Mouse (Mus musculus): Measurements from ENCODE around the gene Olfr1402. TPM values are rescaled to one million over a fixed set of nuclear protein-coding genes. Genes with fewer than 3 reads are reported as not detected.

The Olfr1402 gene
- polyA plus RNA-seq (2015; fragmentation: Nextera tagmentation; extraction: Ambion mirVana) = not detected in 2 replicates

DNA sequence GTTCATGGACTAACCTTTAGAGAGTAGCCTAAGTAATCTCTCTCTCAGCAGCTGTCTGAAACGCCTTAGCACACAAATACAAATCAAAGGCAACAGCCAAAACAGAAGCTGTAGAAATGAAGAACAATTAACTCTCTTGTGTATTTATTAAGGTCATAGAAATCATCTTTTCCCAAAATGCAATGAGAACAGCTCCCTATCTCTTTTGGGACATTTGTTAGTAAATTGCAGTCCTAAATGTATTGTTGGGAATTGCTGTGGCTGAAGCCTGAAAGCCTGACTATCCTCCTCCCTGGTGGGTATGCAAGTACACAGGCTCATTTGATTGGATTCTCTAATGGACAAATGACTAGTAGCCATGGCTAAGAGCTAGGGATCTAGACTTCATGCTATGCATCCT lies at the start of gene Olfr1402:
TSS of gene Olfr1402 (minus strand) at position 101 of the 400 bp plus-strand sequence.
- 82% methylated on average over 1 of the region's 1 CpGs for whole genome bisulfite sequencing

DNA sequence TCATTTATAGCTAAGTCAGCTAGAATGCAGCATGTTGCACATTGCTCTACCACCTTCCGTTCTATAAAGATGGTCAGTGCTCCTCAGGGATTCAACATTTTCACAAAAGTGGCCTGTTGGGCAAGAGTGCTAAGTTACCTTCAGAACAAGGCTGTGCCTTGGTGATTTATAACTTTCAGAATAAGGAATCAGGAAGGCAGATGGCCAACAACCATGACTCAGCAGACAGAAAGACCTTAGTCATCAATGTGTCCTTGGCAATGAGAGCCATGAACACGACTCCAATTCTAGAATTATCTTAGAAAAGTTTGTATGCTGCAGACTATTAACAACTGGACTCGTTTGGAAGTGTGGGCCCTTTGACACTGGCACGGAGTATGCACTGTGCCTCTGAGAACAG lies 33.5 kb upstream of the Olfr1402 start:
- no peaks in the 10 kb centered on the region for H3K27me3 ChIP-seq
- no peak overlapping the region for H3K4me2 ChIP-seq (replicated peaks)
- no peak overlapping the region for H3K27ac ChIP-seq
- 88% methylated on average over 4 of the region's 4 CpGs for WGBS
- H3K36me3 ChIP-seq = no peaks in the 10 kb centered on the region
- H3K9me3 ChIP-seq = no peaks in the 10 kb centered on the region
- H3K9ac ChIP-seq (replicated peaks) = no peak overlapping the region
- no peaks in the 10 kb centered on the region for H3K4me1 ChIP-seq (replicated peaks)
- H3K4me3 ChIP-seq (replicated peaks) = no peak overlapping the region
- ATAC-seq = no peak

More for the DNA sequence above, at the start of gene Olfr1402:
- H3K4me2 ChIP-seq (replicated peaks) = no peak within 1 kb of the TSS
- no peak within 1 kb of the TSS for H3K9ac ChIP-seq (replicated peaks)
- H3K36me3 ChIP-seq = no peaks in the 10 kb centered on the region
- no peaks in the 10 kb centered on the region for H3K9me3 ChIP-seq
- H3K27me3 ChIP-seq = no peaks in the 10 kb centered on the region
- H3K4me3 ChIP-seq (replicated peaks) = no peak within 1 kb of the TSS
- H3K4me1 ChIP-seq (replicated peaks) = no peaks in the 10 kb centered on the region
- H3K27ac ChIP-seq = no peak within 1 kb of the TSS
- ATAC-seq = no peak

DNA sequence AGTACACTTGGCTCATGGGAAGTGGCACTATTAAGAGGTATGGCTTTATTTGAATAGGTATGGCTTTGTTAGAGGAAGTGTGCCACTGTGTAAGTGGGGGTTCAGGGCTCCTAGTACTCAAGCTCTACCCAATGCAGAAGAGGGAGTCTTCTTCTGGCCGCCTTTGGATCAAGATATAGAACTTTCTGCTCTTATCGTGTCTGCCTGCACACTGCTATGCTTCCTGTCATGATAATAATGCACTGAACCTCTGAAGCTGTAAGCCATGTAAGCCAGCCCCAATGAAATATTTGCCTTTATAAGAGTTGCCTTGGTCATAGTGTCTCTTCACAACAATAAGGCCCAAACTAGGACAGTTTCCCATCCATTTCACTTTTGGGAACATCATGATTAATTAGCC lies 16.8 kb upstream of the Olfr1402 start:
- Histone ChIP-seq H3K9ac (replicated peaks) (no peak overlapping the region), H3K4me2 (replicated peaks) (no peak overlapping the region), H3K27ac (no peak overlapping the region), H3K9me3 (no peaks in the 10 kb centered on the region), H3K4me1 (replicated peaks) (no peaks in the 10 kb centered on the region), H3K36me3 (no peaks in the 10 kb centered on the region), H3K27me3 (no peaks in the 10 kb centered on the region), H3K4me3 (replicated peaks) (no peak overlapping the region)
- ATAC-seq = no peak
- 96% methylated on average over 2 of the region's 2 CpGs for WGBS

- H3K9me3 ChIP-seq = no peaks in the 10 kb centered on the region
- WGBS = 45% methylated on average over 1 of the region's 1 CpGs
- H3K4me3 ChIP-seq (replicated peaks) = no peak overlapping the region
- ATAC-seq = no peak
- H3K4me2 ChIP-seq (replicated peaks) = no peak overlapping the region
- H3K27me3 ChIP-seq = no peaks in the 10 kb centered on the region
- H3K36me3 ChIP-seq = no peaks in the 10 kb centered on the region
- H3K4me1 ChIP-seq (replicated peaks) = no peaks in the 10 kb centered on the region
- H3K27ac ChIP-seq = no peak overlapping the region
- no peak overlapping the region for H3K9ac ChIP-seq (replicated peaks)
Measured at GRCm38 (mm10) chr3:97394289-97394688, 27.5 kb downstream of the Olfr1402 start.

DNA sequence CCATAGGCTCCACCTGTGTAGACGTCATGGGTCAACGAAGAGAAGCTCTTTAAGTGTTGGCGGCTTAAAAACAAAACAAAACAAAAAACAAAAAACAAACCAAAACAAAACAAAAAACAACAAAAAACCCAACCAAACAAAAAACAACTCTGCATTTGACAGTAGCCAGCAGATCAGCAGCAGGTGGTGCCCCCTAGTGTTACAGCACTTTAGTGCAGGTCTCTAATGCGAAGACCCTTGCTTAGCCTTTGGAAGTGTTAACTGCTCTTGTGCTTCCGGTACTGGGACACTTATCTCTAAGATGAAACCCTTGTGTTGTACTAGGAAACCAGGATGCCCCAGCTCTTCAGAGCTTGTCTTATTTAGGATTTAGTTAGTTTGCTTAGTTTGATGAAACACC lies 28.7 kb downstream of the Olfr1402 start:
- no peak overlapping the region for H3K4me3 ChIP-seq (replicated peaks)

DNA sequence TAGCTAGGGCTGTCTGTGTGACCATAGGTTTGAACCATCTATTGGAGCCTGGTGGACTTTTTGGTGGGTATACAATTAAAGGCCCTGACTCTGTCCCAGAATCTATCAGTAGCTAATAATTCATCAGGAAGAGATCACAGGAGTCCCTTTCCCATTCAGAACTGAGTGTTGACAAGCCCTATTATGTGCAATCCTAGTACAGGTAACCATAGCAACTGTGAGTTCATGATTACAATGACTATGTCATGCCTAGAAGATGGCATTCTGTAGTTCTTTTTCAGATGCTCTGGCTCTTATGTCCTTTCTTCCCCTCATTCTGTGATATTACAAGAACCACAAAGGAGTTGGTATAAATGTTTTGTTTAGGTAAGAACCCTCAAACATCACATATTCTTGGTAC lies 51.4 kb downstream of the Olfr1402 start:
- H3K9me3 ChIP-seq = no peaks in the 10 kb centered on the region
- no peak for ATAC-seq
- no peak overlapping the region for H3K9ac ChIP-seq (replicated peaks)

More for the DNA sequence above, 28.7 kb downstream of the Olfr1402 start:
- Histone ChIP-seq H3K9ac (replicated peaks) (no peak overlapping the region), H3K27me3 (no peaks in the 10 kb centered on the region), H3K27ac (no peak overlapping the region), H3K36me3 (no peaks in the 10 kb centered on the region), H3K9me3 (no peaks in the 10 kb centered on the region), H3K4me2 (replicated peaks) (no peak overlapping the region), H3K4me1 (replicated peaks) (no peaks in the 10 kb centered on the region)
- ATAC-seq = no peak
- WGBS = 71% methylated on average over 5 of the region's 5 CpGs

DNA sequence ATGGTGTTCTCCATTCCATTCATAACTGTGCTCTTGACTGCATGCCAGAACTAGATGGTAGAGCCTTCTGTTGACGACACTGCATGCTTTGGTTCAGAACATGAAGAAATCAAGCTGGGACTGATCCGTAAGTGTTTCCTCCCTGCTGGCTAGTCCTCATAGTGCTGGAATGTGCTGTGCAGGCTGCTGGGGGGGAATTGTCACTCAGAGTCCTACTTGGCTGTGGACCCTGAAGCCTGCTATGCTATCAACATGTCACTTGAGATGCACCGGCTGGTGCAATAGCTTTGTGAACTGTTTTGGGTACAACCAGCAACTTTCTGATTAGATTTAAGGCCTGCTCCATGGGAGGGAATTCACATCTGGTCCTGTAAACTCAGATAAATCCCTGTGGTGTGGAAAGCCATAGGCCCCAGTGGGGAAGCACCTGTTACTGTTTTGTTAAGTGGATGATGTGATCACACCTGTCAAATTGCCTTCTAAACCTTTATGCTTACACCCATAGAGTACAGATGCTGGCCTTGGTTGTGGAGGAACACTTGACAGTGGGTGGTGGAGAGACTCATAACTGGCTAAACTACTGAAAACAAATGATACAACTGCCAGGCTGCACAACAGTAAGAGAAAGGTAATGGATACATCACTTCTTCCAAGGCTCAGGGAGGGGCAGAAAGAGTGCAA lies 58.3 kb downstream of the Olfr1402 start:
- H3K27ac ChIP-seq = no peak overlapping the region
- H3K9me3 ChIP-seq = no peaks in the 10 kb centered on the region
- no peaks in the 10 kb centered on the region for H3K27me3 ChIP-seq
- H3K9ac ChIP-seq (replicated peaks) = no peak overlapping the region
- 0 out of 2 replicates have a peak, but pooled peaks cover 2% of the 10 kb centered on the region for H3K4me1 ChIP-seq (replicated peaks)
- H3K4me2 ChIP-seq (replicated peaks) = no peak overlapping the region
- ATAC-seq = no peak
- H3K36me3 ChIP-seq = no peaks in the 10 kb centered on the region
- no peak overlapping the region for H3K4me3 ChIP-seq (replicated peaks)
- WGBS = 84% methylated on average over 3 of the region's 3 CpGs

More for the DNA sequence above, 51.4 kb downstream of the Olfr1402 start:
- Histone ChIP-seq H3K4me2 (replicated peaks) (no peak overlapping the region), H3K4me3 (replicated peaks) (no peak overlapping the region), H3K4me1 (replicated peaks) (no peaks in the 10 kb centered on the region), H3K27ac (no peak overlapping the region), H3K36me3 (no peaks in the 10 kb centered on the region), H3K27me3 (no peaks in the 10 kb centered on the region)

DNA sequence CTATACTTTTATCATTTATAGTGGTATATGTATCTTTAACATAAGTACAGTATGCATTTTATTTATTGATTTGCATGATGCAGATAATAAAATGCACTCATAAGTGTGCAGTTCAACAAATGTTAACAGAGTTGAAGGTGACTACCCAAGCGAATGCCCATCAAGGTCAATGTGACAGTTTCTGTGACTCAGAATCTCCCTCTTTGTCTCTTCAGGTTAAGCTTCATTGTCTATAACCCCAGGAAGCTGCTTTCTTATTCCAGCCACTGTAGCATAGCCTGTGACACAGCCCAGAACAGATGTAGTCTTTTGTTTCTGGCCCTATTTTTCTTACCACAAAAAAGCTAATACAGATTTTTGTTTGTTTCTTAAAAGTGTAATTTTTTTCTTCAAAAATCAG lies 63.4 kb downstream of the Olfr1402 start:
- 15% methylated on average over 1 of the region's 1 CpGs for WGBS
- H3K36me3 ChIP-seq = no peaks in the 10 kb centered on the region
- ATAC-seq = no peak
- 0 out of 2 replicates have a peak, but pooled peaks cover 4% of the 10 kb centered on the region for H3K4me1 ChIP-seq (replicated peaks)
- no peak overlapping the region for H3K27ac ChIP-seq
- H3K4me3 ChIP-seq (replicated peaks) = no peak overlapping the region
- no peaks in the 10 kb centered on the region; the same call in 1 of the 2 replicates for H3K9me3 ChIP-seq
- H3K4me2 ChIP-seq (replicated peaks) = no peak overlapping the region
- no peaks in the 10 kb centered on the region for H3K27me3 ChIP-seq
- no peak overlapping the region for H3K9ac ChIP-seq (replicated peaks)

Other genes starting within 250 kb of the Olfr1402 start
- gene Bcl9, start 124.1 kb downstream of the Olfr1402 start, polyA plus RNA-seq (2015; fragmentation: Nextera tagmentation; extraction: Ambion mirVana) = 98.7 and 111 TPM in 2 replicates
- gene Chd1l, start 188.2 kb upstream of the Olfr1402 start, polyA plus RNA-seq (2015; fragmentation: Nextera tagmentation; extraction: Ambion mirVana) = 7.2 and 8.2 TPM in 2 replicates
- 0.66 and 0.71 TPM in 2 replicates for gene Fmo5, start 206.8 kb upstream of the Olfr1402 start, polyA plus RNA-seq (2015; fragmentation: Nextera tagmentation; extraction: Ambion mirVana)
- 7.3 and 7.5 TPM in 2 replicates for gene Prkab2, start 236.2 kb upstream of the Olfr1402 start, polyA plus RNA-seq (2015; fragmentation: Nextera tagmentation; extraction: Ambion mirVana)